8 mouse cellular contexts compared by ENCODE assay signal in genomic region chr11:29547752-29548503, GRCm38 (mm10). TPM values are rescaled to one million over a fixed set of nuclear protein-coding genes. Genes with fewer than 3 reads are reported as not detected.
DNase-seq lines count a peak whose midpoint lies in the region; ATAC-seq lines count a peak whose summit lies in the region.

Gene Clhc1 (plus strand): TSS chr11:29547950.
Gene Rps27a (minus strand): TSS chr11:29548109.

- H3K4me1 ChIP-seq in hindbrain, embryonic 14.5 days (replicated peaks; ENCODE audit: control insufficient read depth, insufficient read depth, low read length): peaks cover 16% of the 10 kb centered on the region

- under 1% methylated on average over 46 of the region's 46 CpGs for WGBS in hindbrain, embryonic 14.5 days

- peak; percentile 98 for ATAC-seq in hindbrain, embryonic 14.5 days (ENCODE audit: low FRiP score)

- peak within 1 kb of the TSS; percentile 92 for H3K9ac ChIP-seq in hindbrain, embryonic 14.5 days

- H3K36me3 ChIP-seq in hindbrain, embryonic 14.5 days (replicated peaks; ENCODE audit: control insufficient read depth, insufficient read depth): peaks cover 39% of the 10 kb centered on the region

- peak within 1 kb of the TSS; percentile 88 for H3K27ac ChIP-seq in hindbrain, embryonic 14.5 days

- DNase-seq in R1 (ENCODE audit: low read depth, low spot score): peak; percentile 98
- DNase-seq in cerebellum, postnatal 25 days: peak; percentile 94 to 96
- DNase-seq in frontal cortex, postnatal 25 days (ENCODE audit: low spot score in 2 of 2): peak; percentile 85 to 92
- peak; percentile 96 for DNase-seq in hindbrain, embryonic 14.5 days (ENCODE audit: low spot score)
- DNase-seq in layer of hippocampus, postnatal 36 days: peak; percentile 92 to 93
- peak; percentile 94 for DNase-seq in lung, postnatal 36 days
- DNase-seq in retina, postnatal 1 day: peak; percentile 95
- DNase-seq in urinary bladder, adult 18-20 months (ENCODE audit: low spot score in 2 of 2): peak; percentile 87 to 94

- peak within 1 kb of the TSS; percentile 88 for H3K4me2 ChIP-seq in hindbrain, embryonic 14.5 days (replicated peaks)

- H3K4me3 ChIP-seq in hindbrain, embryonic 14.5 days (replicated peaks; ENCODE audit: low read length): peak within 1 kb of the TSS; percentile 76

- no peaks in the 10 kb centered on the region for H3K9me3 ChIP-seq in hindbrain, embryonic 14.5 days (ENCODE audit: control insufficient read depth, low read length)

- H3K27me3 ChIP-seq in hindbrain, embryonic 14.5 days (ENCODE audit: control insufficient read depth, insufficient read depth, low read length): no peaks in the 10 kb centered on the region

RNA-seq across cellular contexts. Expression of gene Clhc1, which starts in this region (rescaled TPM):
- 0.27 and 0.33 TPM in 2 replicates for polyA plus RNA-seq in hindbrain, embryonic 14.5 days (2014; fragmentation: Nextera tagmentation; extraction: Ambion mirVana)
- under 1 TPM; 0.22 to 0.43 TPM for total RNA-seq in layer of hippocampus, postnatal 36 days (2021)

RNA-seq across cellular contexts. Expression of gene Rps27a, which starts in this region (rescaled TPM):
- 615 and 722 TPM in 2 replicates for polyA plus RNA-seq in hindbrain, embryonic 14.5 days (2014; fragmentation: Nextera tagmentation; extraction: Ambion mirVana)
- total RNA-seq in layer of hippocampus, postnatal 36 days (2021): 100 to 1,000 TPM; 464 to 469 TPM

Comparison
In these comparisons a context has a peak if more than half of its experiments do, and no peak if none do; other contexts are left out.
1. Peak in every context shown above with its lines: DNase-seq, ATAC-seq, H3K4me3 ChIP-seq and H3K27ac ChIP-seq.